Mouse (Mus musculus): Measurements from ENCODE around the gene Fmnl2.

Gene Fmnl2

GRCm38 (mm10) chr2:53047031-53047430, 189.4 kb downstream of the Fmnl2 start:
- DNase-seq (ENCODE audit: low read depth): no peak

GRCm38 (mm10) chr2:53047749-53048387, 190.2 kb downstream of the Fmnl2 start:
- DNase-seq (ENCODE audit: low read depth): no peak

DNA sequence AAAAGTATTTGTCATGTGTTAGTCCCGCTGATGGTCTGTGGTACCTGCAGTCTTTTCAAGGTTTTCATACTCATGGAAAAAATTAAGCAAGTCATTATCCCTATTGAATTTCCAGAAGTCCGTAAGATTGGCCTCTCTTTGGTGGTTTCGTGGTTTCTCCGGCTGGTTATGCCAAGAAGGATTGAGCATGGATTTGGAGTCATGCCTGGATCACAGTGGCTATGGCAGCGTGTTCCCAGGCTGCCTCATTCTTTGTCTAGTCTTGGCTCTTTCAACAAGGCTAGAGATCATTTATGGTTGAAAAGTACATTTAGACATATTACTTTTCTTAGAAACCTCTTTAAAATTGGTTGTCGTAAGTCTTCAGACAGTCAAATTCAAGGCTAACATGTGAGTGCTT, 192.7 kb downstream of the Fmnl2 start:
- DNase-seq (ENCODE audit: low read depth): no peak

GRCm38 (mm10) chr2:53051502-53051901, 193.8 kb downstream of the Fmnl2 start:
- DNase-seq (ENCODE audit: low read depth): peak; percentile 56

DNA sequence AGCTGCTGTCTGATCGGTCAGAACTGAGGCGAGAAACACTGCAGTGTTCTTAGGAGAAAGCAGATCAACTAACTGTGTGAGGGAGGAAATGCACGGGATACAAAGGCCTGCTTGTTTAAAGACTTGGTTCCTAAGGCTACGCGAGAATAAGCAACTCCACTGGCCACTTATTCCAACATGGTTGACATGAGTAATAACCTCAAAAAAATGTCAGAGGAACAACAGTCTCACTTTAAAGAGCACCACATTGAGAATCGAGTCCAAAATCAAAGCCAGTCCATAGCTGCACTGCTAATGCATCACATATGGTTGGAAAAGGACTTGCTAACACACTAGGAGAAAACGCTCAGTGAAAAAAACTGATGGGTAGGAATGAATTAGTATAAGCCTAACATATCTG, 196.1 kb downstream of the Fmnl2 start:
- no peak for DNase-seq (ENCODE audit: low read depth)

DNA sequence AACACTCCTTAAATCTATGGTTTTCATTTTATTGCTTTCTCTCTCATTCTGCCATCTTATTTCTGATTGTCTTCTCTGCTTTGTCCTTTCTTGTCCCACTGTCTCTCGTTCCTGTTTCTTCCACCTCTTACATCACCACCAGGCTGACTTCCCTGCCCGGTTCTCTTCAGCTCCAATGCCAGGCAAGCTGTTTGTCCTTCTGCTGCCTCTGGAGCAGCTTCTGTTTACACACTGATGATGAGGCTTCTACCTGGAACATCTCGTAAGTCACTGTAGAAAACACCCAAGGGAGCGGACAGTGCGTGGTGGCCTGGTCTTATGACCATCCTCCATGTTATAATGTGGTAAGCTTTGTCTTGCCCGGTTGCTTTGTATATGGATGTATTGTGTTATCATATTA, 198.9 kb downstream of the Fmnl2 start:
- DNase-seq (ENCODE audit: low read depth): no peak

- no peak for DNase-seq (ENCODE audit: low read depth)
Measured at GRCm38 (mm10) chr2:53057291-53057690, 199.6 kb downstream of the Fmnl2 start.

- no peak for DNase-seq (ENCODE audit: low read depth)
Measured at GRCm38 (mm10) chr2:53061363-53062000, 203.8 kb downstream of the Fmnl2 start.

- DNase-seq (ENCODE audit: low read depth): no peak
Measured at GRCm38 (mm10) chr2:53066973-53067372, 209.3 kb downstream of the Fmnl2 start.

- DNase-seq (ENCODE audit: low read depth): no peak
Measured at GRCm38 (mm10) chr2:53070607-53071006, 212.9 kb downstream of the Fmnl2 start.

- DNase-seq (ENCODE audit: low read depth): no peak
Measured at GRCm38 (mm10) chr2:53079693-53080286, 222.1 kb downstream of the Fmnl2 start.

GRCm38 (mm10) chr2:53082045-53082444, 224.4 kb downstream of the Fmnl2 start:
- no peak for DNase-seq (ENCODE audit: low read depth)

DNA sequence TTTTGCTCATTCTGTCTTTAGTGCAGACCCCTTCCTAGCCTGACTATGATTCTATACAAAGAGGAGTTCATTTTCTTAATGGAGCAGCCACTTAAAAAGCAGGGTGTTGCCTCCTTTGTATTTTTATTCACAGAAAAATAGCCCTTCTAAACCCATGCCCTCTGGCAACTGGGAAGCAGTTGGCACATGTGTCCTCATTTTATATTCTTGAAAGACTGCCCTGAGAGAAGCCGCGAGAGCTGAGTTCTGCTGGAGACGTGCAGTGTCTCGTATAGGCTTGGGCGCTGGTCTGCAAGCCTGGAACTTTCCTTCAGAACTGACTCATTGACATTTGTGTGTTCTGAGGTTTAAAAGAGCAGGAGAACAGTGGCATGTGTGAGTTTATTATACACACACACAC, 224.8 kb downstream of the Fmnl2 start:
- no peak for DNase-seq (ENCODE audit: low read depth)

GRCm38 (mm10) chr2:53083241-53083640, 225.6 kb downstream of the Fmnl2 start:
- DNase-seq (ENCODE audit: low read depth): peak; percentile 26

DNA sequence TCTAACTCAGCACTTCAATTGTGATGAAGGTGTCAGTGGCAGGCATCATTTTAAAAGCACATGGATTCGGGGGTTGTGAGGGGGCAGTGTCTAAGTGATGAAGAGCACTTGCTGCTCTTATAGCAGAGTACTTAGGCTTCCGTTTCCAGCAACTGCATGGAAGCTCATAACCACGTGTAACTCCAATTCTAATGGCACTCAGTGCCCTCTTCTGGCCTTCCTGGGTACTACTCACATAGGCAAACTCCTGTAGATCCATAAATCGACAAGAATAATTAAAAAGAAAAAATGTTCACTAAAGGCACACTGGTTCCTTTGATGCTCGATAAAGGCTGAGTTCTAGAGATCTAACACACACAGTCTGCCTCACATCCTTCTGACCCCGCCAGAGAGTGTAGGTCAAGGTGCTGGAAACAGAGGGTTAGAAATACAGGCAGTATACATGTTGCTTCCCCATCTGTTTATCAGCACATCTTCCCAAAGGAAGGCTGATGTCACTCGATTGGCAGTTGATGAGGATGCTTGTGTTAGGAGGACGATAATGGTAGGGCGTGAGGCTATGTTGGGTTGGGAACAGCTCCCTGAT, 228.1 kb downstream of the Fmnl2 start:
- DNase-seq (ENCODE audit: low read depth): peak; percentile 60

DNA sequence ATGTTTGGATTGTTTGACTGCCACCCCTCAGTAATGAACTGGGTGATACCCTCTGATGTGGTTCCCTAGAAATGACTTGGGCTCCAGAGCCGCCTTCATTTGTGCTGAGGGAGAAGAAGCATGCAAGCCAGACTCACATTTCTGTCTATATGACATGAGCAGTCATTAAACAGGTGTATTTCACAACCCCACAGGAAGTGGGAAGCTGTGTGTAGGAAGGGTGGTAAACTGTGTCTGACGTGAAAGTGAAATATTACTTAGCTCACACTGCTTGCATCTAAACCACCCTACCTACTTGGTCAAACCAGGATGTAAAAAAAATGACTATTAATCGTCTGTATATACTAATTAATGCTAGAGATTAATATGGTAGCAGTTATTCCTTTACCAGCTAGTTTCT, 231.1 kb downstream of the Fmnl2 start:
- peak; percentile 42 for DNase-seq (ENCODE audit: low read depth)

DNA sequence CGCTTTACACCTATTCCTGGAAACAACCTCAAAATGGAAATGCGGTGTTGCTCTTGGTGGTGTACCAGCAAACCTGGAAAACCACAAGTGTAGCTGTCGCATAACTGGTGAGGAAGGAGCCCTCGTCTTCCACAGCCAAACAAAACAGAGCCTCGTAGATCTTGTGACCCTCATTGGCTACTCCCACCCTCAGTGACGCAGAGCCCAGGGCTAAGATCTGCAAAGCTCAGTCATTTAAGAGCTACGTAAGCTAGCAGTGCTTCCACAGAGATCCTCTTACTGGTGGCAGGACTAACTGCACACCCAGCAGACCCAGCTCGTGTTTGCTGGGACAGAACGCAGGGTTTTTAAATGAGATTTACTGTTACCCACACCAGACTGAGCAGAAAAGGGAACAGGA, 237.4 kb downstream of the Fmnl2 start:
- DNase-seq (ENCODE audit: low read depth): peak; percentile 46

- DNase-seq (ENCODE audit: low read depth): no peak
Measured at GRCm38 (mm10) chr2:53095489-53095888, 237.8 kb downstream of the Fmnl2 start.

- no peak for DNase-seq (ENCODE audit: low read depth)
Measured at GRCm38 (mm10) chr2:53100093-53100492, 242.4 kb downstream of the Fmnl2 start.

DNA sequence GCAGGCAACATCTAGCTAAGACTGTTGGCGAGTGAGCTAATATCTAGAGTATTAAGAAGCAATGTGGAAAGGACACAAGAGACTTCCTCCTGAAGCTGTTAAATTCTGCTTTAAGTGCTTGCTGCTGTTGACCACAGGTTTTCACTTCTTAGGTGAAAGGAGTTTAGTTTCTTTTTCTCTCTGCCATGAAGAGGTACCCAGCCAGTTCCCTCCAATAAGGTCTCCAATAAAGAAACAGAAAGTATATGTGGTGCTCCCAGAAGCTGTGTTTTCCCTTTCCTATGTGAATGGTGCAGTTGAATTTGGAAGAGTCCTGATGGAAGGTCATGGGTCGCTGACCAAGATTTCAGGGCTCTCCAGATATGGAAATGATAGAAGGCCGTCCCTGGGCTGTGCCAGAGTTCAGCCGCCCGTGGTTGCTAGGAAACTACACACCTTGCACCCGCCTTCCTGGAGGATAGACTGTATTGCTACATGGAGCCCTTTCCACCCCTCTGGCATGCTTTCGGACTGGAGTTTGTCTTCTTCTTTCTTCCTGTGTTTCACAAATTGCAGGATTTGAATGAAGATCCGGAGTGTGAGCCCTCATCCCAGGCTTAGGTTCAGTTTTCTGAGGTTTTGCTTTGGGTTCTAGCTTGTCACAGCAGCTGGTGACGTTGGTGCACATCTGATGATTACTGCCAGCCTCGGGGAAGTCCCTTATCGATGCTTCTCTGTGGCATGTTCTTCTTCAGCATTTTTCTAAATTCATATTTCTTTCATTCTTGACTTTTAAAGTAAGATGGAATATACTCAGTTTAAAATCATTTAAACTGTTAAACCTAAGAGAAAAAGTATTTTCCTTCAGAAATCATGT, 244.5 kb downstream of the Fmnl2 start:
- no peak for DNase-seq (ENCODE audit: low read depth)

DNA sequence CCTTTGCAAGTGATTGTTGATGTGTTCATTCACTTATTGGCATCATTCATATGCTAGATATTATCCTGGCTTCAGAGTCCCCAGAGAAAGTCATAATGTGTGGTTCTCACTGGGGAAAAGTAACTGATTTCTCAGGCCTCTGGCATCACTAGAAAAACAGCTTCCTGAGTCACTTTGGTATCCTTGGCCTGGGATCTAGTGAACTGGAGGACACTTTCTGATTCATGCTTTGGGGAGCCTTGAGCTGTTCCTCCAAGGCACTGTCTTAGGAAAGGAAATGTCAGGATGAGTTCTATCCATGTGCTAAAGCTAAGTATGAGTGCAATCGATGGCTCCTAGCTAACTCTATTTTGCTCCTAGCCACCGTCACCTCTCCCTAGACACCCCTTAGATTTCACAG, 245.2 kb downstream of the Fmnl2 start:
- no peak for DNase-seq (ENCODE audit: low read depth)

- no peak for DNase-seq (ENCODE audit: low read depth)
Measured at GRCm38 (mm10) chr2:53105408-53105807, 247.7 kb downstream of the Fmnl2 start.
